Mouse (Mus musculus) bone marrow, adult 2 months (tissue): ENCODE data around the gene Lrit3. TPM values are rescaled to one million over a fixed set of nuclear protein-coding genes. Genes with fewer than 3 reads are reported as not detected.

Source experiments
- H3K27ac ChIP-seq: fragments of 200-500 bp; 2 replicates; pipeline ENCODE4 v1.5.1; 2012; ENCODE audit warnings: low read depth, mild to moderate bottlenecking, control low read depth, inconsistent platforms, low read length; ENCODE audit not compliant: control insufficient read depth, poor library complexity, insufficient read depth
- H3K4me1 ChIP-seq: fragments of 200-500 bp; 2 replicates; pipeline ENCODE4 v1.6.1; 2011; ENCODE audit warnings: low read length; ENCODE audit not compliant: control insufficient read depth, insufficient read depth
- H3K4me3 ChIP-seq: fragments of 200-500 bp; replicated peaks from 2 replicates; pipeline ENCODE3; 2011; ENCODE audit warnings: mild to moderate bottlenecking, low read depth, low read length, control low read depth; ENCODE audit not compliant: control insufficient read depth
- CTCF ChIP-seq: fragments of 200-500 bp; IDR thresholded peaks from 2 replicates; pipeline ENCODE4 v1.5.1; 2011; ENCODE audit warnings: low read length, control low read depth; ENCODE audit not compliant: control insufficient read depth, insufficient read depth
- POLR2A ChIP-seq: fragments of 200-500 bp; IDR thresholded peaks from 2 replicates; pipeline ENCODE4 v1.6.1; 2011; ENCODE audit warnings: low read depth, mild to moderate bottlenecking, control low read depth, low read length, borderline replicate concordance; ENCODE audit not compliant: control insufficient read depth
- WGBS: fragments of 180-500 bp; shearing (Covaris S2); methylation state at CpG from one replicate; pipeline ENCODE4 v1.1.7; 2018; 5-methylcytosine and 5-hydroxymethylcytosine counted together
- polyA plus RNA-seq: library from polyadenylated mRNA; stranded (reverse); fragments of >200 nt; gene quantifications from 2 replicates; pipeline ENCODE4 v1.2.4, GENCODE M21; 2011; ENCODE audit warnings: low replicate concordance; ENCODE audit not compliant: missing spikeins, insufficient read depth, insufficient read length

The Lrit3 gene
- polyA plus RNA-seq, 1 experiment: not detected

GRCm38 (mm10) chr3:129827691-129828090, 23.9 kb upstream of the Lrit3 start:
- no peak overlapping the region for H3K4me3 ChIP-seq
- TF ChIP-seq POLR2A: no peak
- no peak for TF ChIP-seq CTCF
- H3K27ac ChIP-seq: no peak overlapping the region
- 75% methylated on average over 5 of the region's 5 CpGs for WGBS
- H3K4me1 ChIP-seq: no peaks in the 10 kb centered on the region

- Histone ChIP-seq H3K27ac (no peak overlapping the region), H3K4me1 (no peaks in the 10 kb centered on the region), H3K4me3 (no peak overlapping the region)
- WGBS: 82% methylated on average over 10 of the region's 10 CpGs
- TF ChIP-seq POLR2A (no peak), CTCF (no peak)
Observed at GRCm38 (mm10) chr3:129826691-129827090, 22.9 kb upstream of the Lrit3 start.

GRCm38 (mm10) chr3:129824891-129825290, 21.1 kb upstream of the Lrit3 start:
- Histone ChIP-seq H3K4me1 (no peaks in the 10 kb centered on the region), H3K27ac (no peak overlapping the region), H3K4me3 (no peak overlapping the region)
- WGBS: 87% methylated on average over 10 of the region's 10 CpGs
- TF ChIP-seq CTCF: no peak
- TF ChIP-seq POLR2A: no peak

- H3K4me1 ChIP-seq: no peaks in the 10 kb centered on the region
- H3K27ac ChIP-seq: no peak overlapping the region
- WGBS: 94% methylated on average over 4 of the region's 4 CpGs
- H3K4me3 ChIP-seq: no peak overlapping the region
- no peak for TF ChIP-seq CTCF
- TF ChIP-seq POLR2A: no peak
Observed at GRCm38 (mm10) chr3:129824146-129824545, 20.3 kb upstream of the Lrit3 start.

- TF ChIP-seq CTCF (no peak), POLR2A (no peak)
- H3K4me1 ChIP-seq: no peaks in the 10 kb centered on the region
- 55% methylated on average over 5 of the region's 5 CpGs for whole genome bisulfite sequencing
- H3K4me3 ChIP-seq: no peak overlapping the region
- H3K27ac ChIP-seq: no peak overlapping the region
Observed at GRCm38 (mm10) chr3:129823293-129823692, 19.5 kb upstream of the Lrit3 start.

GRCm38 (mm10) chr3:129822206-129822775, 18.5 kb upstream of the Lrit3 start, which contains the start of gene Rrh:
TSS of gene Rrh (minus strand) at chr3:129822587.
- no peak for TF ChIP-seq POLR2A
- no peak for TF ChIP-seq CTCF
- WGBS: 93% methylated on average over 11 of the region's 11 CpGs
- no peak within 1 kb of the TSS for H3K27ac ChIP-seq
- H3K4me3 ChIP-seq: no peak within 1 kb of the TSS
- no peaks in the 10 kb centered on the region for H3K4me1 ChIP-seq

- Histone ChIP-seq H3K4me3 (no peak overlapping the region), H3K4me1 (no peaks in the 10 kb centered on the region), H3K27ac (no peak overlapping the region)
- no peak for TF ChIP-seq POLR2A
- TF ChIP-seq CTCF: no peak
- 88% methylated on average over 8 of the region's 8 CpGs for WGBS
Observed at GRCm38 (mm10) chr3:129821736-129822135, 17.9 kb upstream of the Lrit3 start.

- Histone ChIP-seq H3K4me3 (no peak overlapping the region), H3K4me1 (no peaks in the 10 kb centered on the region), H3K27ac (no peak overlapping the region)
- TF ChIP-seq POLR2A (no peak), CTCF (no peak)
- 80% methylated on average over 9 of the region's 9 CpGs for WGBS
Observed at GRCm38 (mm10) chr3:129820847-129821246, 17.0 kb upstream of the Lrit3 start.

GRCm38 (mm10) chr3:129799011-129799410, 4.8 kb downstream of the Lrit3 start:
- Histone ChIP-seq H3K27ac (no peak overlapping the region), H3K4me1 (no peaks in the 10 kb centered on the region), H3K4me3 (no peak overlapping the region)
- TF ChIP-seq POLR2A (no peak), CTCF (no peak)
- WGBS: 79% methylated on average over 2 of the region's 2 CpGs
